Mouse (Mus musculus): ENCODE measurements around the gene Arhgap15. TPM values are rescaled to one million over a fixed set of nuclear protein-coding genes. Genes with fewer than 3 reads are reported as not detected.
"Not testable (repeated sequence)": the region's sequence is repeated elsewhere in the genome, so short reads cannot be mapped to it uniquely, and the experiment has no call there.

The Arhgap15 gene
- total and polyA plus RNA-seq, 2 experiments from 2014 or later: 1.2 to 2.0 TPM

DNA sequence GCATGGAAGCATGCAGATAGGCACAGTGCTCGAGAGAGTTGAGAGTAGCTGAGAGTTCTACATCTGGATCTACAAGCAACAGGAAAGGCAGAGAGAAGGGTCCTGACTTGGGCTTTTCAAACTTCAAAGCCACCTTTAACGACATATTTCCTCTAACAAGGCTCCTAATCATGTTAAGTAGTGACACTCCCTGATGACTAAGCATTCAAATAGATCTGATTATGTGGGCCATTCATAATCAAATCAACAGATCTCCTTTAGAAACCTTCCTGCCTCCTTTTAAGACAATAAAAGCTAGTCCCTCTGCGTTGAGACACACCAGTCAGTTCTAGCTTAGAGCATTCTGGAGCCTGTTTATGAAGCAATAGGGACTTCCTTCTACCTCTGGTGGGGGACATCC lies 16.2 kb upstream of the Arhgap15 start:
- ATAC-seq (no peak), DNase-seq (no peak)
- TF ChIP-seq CTCF (IDR thresholded peaks at IDR 0.05; ENCODE audit: low read depth): no peak
- no peak overlapping the region for H3K4me2 ChIP-seq (ENCODE audit: low read depth)
- no peaks in the 10 kb centered on the region for H3K36me3 ChIP-seq (ENCODE audit: insufficient read depth)
- H3K27ac ChIP-seq (ENCODE audit: low read depth, low read length): no peak overlapping the region
- H3K4me3 ChIP-seq (ENCODE audit: low read depth, low read length): no peak overlapping the region
- H3K27me3 ChIP-seq (ENCODE audit: insufficient read depth, low read length): no peaks in the 10 kb centered on the region
- no peaks in the 10 kb centered on the region for H3K4me1 ChIP-seq (ENCODE audit: insufficient read depth)
- no peaks in the 10 kb centered on the region for H3K9me3 ChIP-seq (ENCODE audit: low read length)
- no peak overlapping the region for H3K9ac ChIP-seq
- WGBS: 27% methylated on average over 3 of the region's 3 CpGs

GRCm38 (mm10) chr2:43735071-43735470 lies 13.6 kb upstream of the Arhgap15 start:
- WGBS: 89% methylated on average over 4 of the region's 4 CpGs
- not testable (repeated sequence) for H3K9ac ChIP-seq; H3K9me3 ChIP-seq (ENCODE audit: low read length); ATAC-seq; H3K27me3 ChIP-seq (ENCODE audit: insufficient read depth, low read length); H3K4me2 ChIP-seq (ENCODE audit: low read depth); H3K4me1 ChIP-seq (ENCODE audit: insufficient read depth); H3K36me3 ChIP-seq (ENCODE audit: insufficient read depth); DNase-seq; H3K4me3 ChIP-seq (ENCODE audit: low read depth, low read length); H3K27ac ChIP-seq (ENCODE audit: low read depth, low read length)

DNA sequence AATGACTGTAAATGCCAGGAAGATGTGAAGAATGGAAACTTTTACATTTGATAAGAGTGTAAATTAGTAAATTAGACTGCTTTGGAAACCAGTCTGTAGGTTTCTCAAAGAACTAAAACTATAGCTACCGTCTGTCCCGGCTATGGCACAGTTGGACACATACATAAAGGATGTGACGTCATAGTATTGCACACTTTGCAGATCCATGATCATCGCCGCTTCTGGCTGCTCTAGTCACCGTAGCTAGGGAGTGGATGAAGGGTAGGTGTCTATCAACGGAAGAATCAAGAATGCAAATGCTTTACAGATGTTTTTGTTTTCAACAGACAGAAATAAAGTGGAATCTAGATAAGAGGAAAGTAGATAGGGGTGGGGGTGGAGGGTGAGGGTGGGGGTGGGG lies 11.1 kb upstream of the Arhgap15 start:
- H3K27me3 ChIP-seq (ENCODE audit: insufficient read depth, low read length): no peaks in the 10 kb centered on the region
- ATAC-seq: no peak
- no peak for DNase-seq
- no peak overlapping the region for H3K9ac ChIP-seq
- H3K36me3 ChIP-seq (ENCODE audit: insufficient read depth): no peaks in the 10 kb centered on the region
- H3K4me3 ChIP-seq (ENCODE audit: low read depth, low read length): no peak overlapping the region
- H3K4me2 ChIP-seq (ENCODE audit: low read depth): no peak overlapping the region
- H3K9me3 ChIP-seq (ENCODE audit: low read length): no peaks in the 10 kb centered on the region
- no peak for TF ChIP-seq CTCF (IDR thresholded peaks at IDR 0.05; ENCODE audit: low read depth)
- no peaks in the 10 kb centered on the region for H3K4me1 ChIP-seq (ENCODE audit: insufficient read depth)
- H3K27ac ChIP-seq (ENCODE audit: low read depth, low read length): no peak overlapping the region
- WGBS: 93% methylated on average over 7 of the region's 7 CpGs

- no peaks in the 10 kb centered on the region for H3K4me1 ChIP-seq (ENCODE audit: insufficient read depth)
- no peak overlapping the region for H3K27ac ChIP-seq (ENCODE audit: low read depth, low read length)
- no peak for TF ChIP-seq CTCF (IDR thresholded peaks at IDR 0.05; ENCODE audit: low read depth)
These were observed 10.0 kb upstream of the Arhgap15 start for GRCm38 (mm10) chr2:43738562-43739112.

DNA sequence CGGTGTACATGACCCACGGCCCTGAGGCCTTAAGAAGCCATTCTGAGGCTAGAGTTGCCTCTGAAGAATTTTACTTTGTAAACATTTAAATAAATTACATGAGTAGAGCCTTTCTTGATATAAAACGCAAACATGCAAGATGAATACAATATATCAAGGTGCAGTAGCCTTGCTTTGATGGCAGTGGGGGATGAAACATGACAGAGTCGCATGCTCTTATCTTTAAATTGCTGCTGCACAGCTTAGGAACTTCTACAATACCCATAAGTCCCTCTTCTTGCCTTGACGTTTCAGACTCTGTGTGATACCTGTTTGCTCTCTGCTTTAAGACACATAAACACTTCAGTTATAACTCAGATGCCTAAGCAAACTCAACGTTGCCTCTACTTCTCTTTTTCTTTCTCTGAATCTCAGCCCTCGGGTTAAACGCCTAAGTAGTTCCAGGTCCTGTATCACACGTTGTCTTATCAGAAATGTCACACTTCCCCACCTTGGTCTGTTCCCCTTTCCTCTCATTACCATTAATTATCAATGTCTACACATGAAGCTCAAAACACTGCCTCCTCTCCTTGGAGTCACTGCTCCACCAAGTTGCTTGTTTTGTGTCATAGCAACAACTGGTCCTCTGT lies 9.3 kb upstream of the Arhgap15 start:
- WGBS: 88% methylated on average over 9 of the region's 9 CpGs
- H3K4me3 ChIP-seq (ENCODE audit: low read depth, low read length): no peak overlapping the region

More at GRCm38 (mm10) chr2:43738562-43739112, 10.0 kb upstream of the Arhgap15 start:
- Histone ChIP-seq H3K27me3 (ENCODE audit: insufficient read depth, low read length) (no peaks in the 10 kb centered on the region), H3K9me3 (ENCODE audit: low read length) (no peaks in the 10 kb centered on the region), H3K4me2 (ENCODE audit: low read depth) (no peak overlapping the region), H3K36me3 (ENCODE audit: insufficient read depth) (no peaks in the 10 kb centered on the region), H3K4me3 (ENCODE audit: low read depth, low read length) (no peak overlapping the region), H3K9ac (no peak overlapping the region)
- ATAC-seq (no peak), DNase-seq (no peak)
- 90% methylated on average over 10 of the region's 10 CpGs for WGBS

GRCm38 (mm10) chr2:43749321-43749720 lies 697 bp downstream of the Arhgap15 start:
- TF ChIP-seq CTCF (IDR thresholded peaks at IDR 0.05; ENCODE audit: low read depth): no peak
- no peaks in the 10 kb centered on the region for H3K27me3 ChIP-seq (ENCODE audit: insufficient read depth, low read length)
- ATAC-seq (no peak), DNase-seq (no peak)
- H3K27ac ChIP-seq (ENCODE audit: low read depth, low read length): no peak overlapping the region
- H3K36me3 ChIP-seq (ENCODE audit: insufficient read depth): no peaks in the 10 kb centered on the region
- no peaks in the 10 kb centered on the region for H3K4me1 ChIP-seq (ENCODE audit: insufficient read depth)
- H3K9ac ChIP-seq: no peak overlapping the region
- no peak overlapping the region for H3K4me2 ChIP-seq (ENCODE audit: low read depth)
- no peak overlapping the region for H3K4me3 ChIP-seq (ENCODE audit: low read depth, low read length)
- no peaks in the 10 kb centered on the region for H3K9me3 ChIP-seq (ENCODE audit: low read length)
- WGBS: 72% methylated on average over 3 of the region's 3 CpGs

More for the DNA sequence above, 9.3 kb upstream of the Arhgap15 start:
- DNase-seq (no peak), ATAC-seq (no peak)
- Histone ChIP-seq H3K4me1 (ENCODE audit: insufficient read depth) (no peaks in the 10 kb centered on the region), H3K27ac (ENCODE audit: low read depth, low read length) (no peak overlapping the region), H3K27me3 (ENCODE audit: insufficient read depth, low read length) (no peaks in the 10 kb centered on the region), H3K9ac (no peak overlapping the region), H3K36me3 (ENCODE audit: insufficient read depth) (no peaks in the 10 kb centered on the region), H3K9me3 (ENCODE audit: low read length) (no peaks in the 10 kb centered on the region), H3K4me2 (ENCODE audit: low read depth) (no peak overlapping the region)
- TF ChIP-seq CTCF (IDR thresholded peaks at IDR 0.05; ENCODE audit: low read depth): no peak

- no peak overlapping the region for H3K4me3 ChIP-seq (ENCODE audit: low read depth, low read length)
- no peaks in the 10 kb centered on the region for H3K27me3 ChIP-seq (ENCODE audit: insufficient read depth, low read length)
- no peak overlapping the region for H3K9ac ChIP-seq
- H3K27ac ChIP-seq (ENCODE audit: low read depth, low read length): no peak overlapping the region
- no peak for TF ChIP-seq CTCF (IDR thresholded peaks at IDR 0.05; ENCODE audit: low read depth)
- no peaks in the 10 kb centered on the region for H3K36me3 ChIP-seq (ENCODE audit: insufficient read depth)
- no peaks in the 10 kb centered on the region for H3K9me3 ChIP-seq (ENCODE audit: low read length)
- ATAC-seq (no peak), DNase-seq (no peak)
- no peaks in the 10 kb centered on the region for H3K4me1 ChIP-seq (ENCODE audit: insufficient read depth)
- 97% methylated on average over 3 of the region's 3 CpGs for WGBS
- no peak overlapping the region for H3K4me2 ChIP-seq (ENCODE audit: low read depth)
These were observed 7.3 kb downstream of the Arhgap15 start for GRCm38 (mm10) chr2:43755899-43756298.

Measured in forebrain, postnatal 0 days (tissue).